Mouse (Mus musculus) MEL (cell line): ENCODE data around the gene Kcna2. TPM values are rescaled to one million over a fixed set of nuclear protein-coding genes. Genes with fewer than 3 reads are reported as not detected.

Source experiments
- DNase-seq: peaks from one replicate; pipeline ENCODE4 v3.0.0; 2011; ENCODE audit warnings: low read depth, low spot score
- H3K27ac ChIP-seq: 2 replicates; pipeline ENCODE4 v1.5.1; 2012; ENCODE audit warnings: low read depth, mild to moderate bottlenecking, control low read depth, low read length, moderate library complexity; ENCODE audit not compliant: control insufficient read depth
- H3K27me3 ChIP-seq, 2 experiments: fragments of 150-350 bp in 1 of 2; sonication (generic) in 1 of 2; 2 replicates each; pipeline ENCODE4 v1.6.1; 2012; ENCODE audit warnings: low read length in 2 of 2, mild to moderate bottlenecking in 2 of 2, improper control_type of control experiment in 1 of 2, moderate library complexity in 1 of 2; ENCODE audit not compliant: insufficient read depth in 2 of 2, control insufficient read depth in 1 of 2
- H3K36me3 ChIP-seq, 2 experiments: 2 replicates each; pipeline ENCODE4 v1.6.1; 2012 to 2014; ENCODE audit warnings: low read length in 2 of 2, improper control_type of control experiment in 1 of 2, inconsistent platforms in 1 of 2, mild to moderate bottlenecking in 1 of 2; ENCODE audit not compliant: insufficient read depth in 2 of 2, control insufficient read depth in 1 of 2
- H3K4me1 ChIP-seq, 2 experiments: fragments of 150-350 bp in 1 of 2; sonication (generic) in 1 of 2; 2 replicates each; pipeline ENCODE4 v1.6.1; 2012; ENCODE audit warnings: low read length in 2 of 2, improper control_type of control experiment in 1 of 2, mild to moderate bottlenecking in 1 of 2; ENCODE audit not compliant: insufficient read depth in 2 of 2, control insufficient read depth in 1 of 2
- H3K4me3 ChIP-seq, 2 experiments: fragments of 150-350 bp in 1 of 2; sonication (generic) in 1 of 2; 2 replicates each; pipeline ENCODE4 v1.5.1; 2012; ENCODE audit warnings: low read depth in 2 of 2, low read length in 2 of 2, mild to moderate bottlenecking in 2 of 2, moderate library complexity in 2 of 2, control low read depth in 1 of 2, improper control_type of control experiment in 1 of 2; ENCODE audit not compliant: control insufficient read depth in 1 of 2, insufficient read depth in 1 of 2
- H3K79me2 ChIP-seq: 2 replicates; pipeline ENCODE4 v1.6.1; 2012; ENCODE audit warnings: mild to moderate bottlenecking, low read length, moderate library complexity; ENCODE audit not compliant: control insufficient read depth, poor library complexity, insufficient read depth
- H3K9ac ChIP-seq: 2 replicates; pipeline ENCODE4 v1.6.1; 2012; ENCODE audit warnings: low read depth, mild to moderate bottlenecking, control low read depth, low read length, moderate library complexity; ENCODE audit not compliant: control insufficient read depth, poor library complexity, severe bottlenecking
- H3K9me3 ChIP-seq: fragments of 150-350 bp; sonication (generic); replicated peaks from 2 replicates; pipeline ENCODE4 v1.6.1; 2012; ENCODE audit warnings: mild to moderate bottlenecking, low read length, improper control_type of control experiment, moderate library complexity; ENCODE audit not compliant: insufficient read depth
- BHLHE40 ChIP-seq: IDR thresholded peaks from 2 replicates; pipeline ENCODE4 v1.6.1; 2012; ENCODE audit warnings: low read depth, mild to moderate bottlenecking, inconsistent platforms, low read length, improper control_type of control experiment, borderline replicate concordance
- CHD2 ChIP-seq: IDR thresholded peaks from 2 replicates; pipeline ENCODE4 v1.6.1; 2011; ENCODE audit warnings: low read length, improper control_type of control experiment
- CTCF ChIP-seq, 3 experiments: IDR thresholded peaks in 2 of 3; conservative IDR thresholded peaks in 1 of 3; 2 replicates each; pipeline ENCODE4 v1.5.1; 2011 to 2012; ENCODE audit warnings: low read length in 3 of 3, low read depth in 2 of 3, mild to moderate bottlenecking in 2 of 3, improper control_type of control experiment in 1 of 3, inconsistent platforms in 1 of 3, mixed read lengths in 1 of 3, moderate library complexity in 1 of 3; ENCODE audit not compliant: control insufficient read depth in 1 of 3, insufficient read depth in 1 of 3, poor library complexity in 1 of 3, severe bottlenecking in 1 of 3
- E2F4 ChIP-seq: IDR thresholded peaks from 2 replicates; pipeline ENCODE4 v1.6.1; 2011; ENCODE audit warnings: low read depth, low read length, improper control_type of control experiment, borderline replicate concordance
- GATA1 ChIP-seq: IDR thresholded peaks from 2 replicates; pipeline ENCODE4 v1.6.1; 2011; ENCODE audit warnings: low read depth, low read length, improper control_type of control experiment
- HCFC1 ChIP-seq: IDR thresholded peaks from 2 replicates; pipeline ENCODE4 v1.6.1; 2012; ENCODE audit warnings: low read depth, mild to moderate bottlenecking, inconsistent platforms, low read length, improper control_type of control experiment, moderate library complexity
- KAT2A ChIP-seq: conservative IDR thresholded peaks from 2 replicates; pipeline ENCODE4 v1.6.1; 2012; ENCODE audit warnings: low read depth, low read length, improper control_type of control experiment, inconsistent platforms
- MAFK ChIP-seq: IDR thresholded peaks from 2 replicates; pipeline ENCODE4 v1.6.1; 2011; ENCODE audit warnings: low read depth, mild to moderate bottlenecking, low read length, improper control_type of control experiment, borderline replicate concordance
- MAZ ChIP-seq: IDR thresholded peaks from 2 replicates; pipeline ENCODE4 v1.6.1; 2012; ENCODE audit warnings: low read depth, mild to moderate bottlenecking, inconsistent platforms, low read length, improper control_type of control experiment
- MXI1 ChIP-seq: IDR thresholded peaks from 2 replicates; pipeline ENCODE4 v1.6.1; 2011; ENCODE audit warnings: mild to moderate bottlenecking, low read depth, low read length, improper control_type of control experiment
- MYB ChIP-seq: IDR thresholded peaks from 2 replicates; pipeline ENCODE4 v1.6.1; 2011; ENCODE audit warnings: mild to moderate bottlenecking, low read depth, low read length, improper control_type of control experiment
- MYC ChIP-seq: IDR thresholded peaks from 2 replicates; pipeline ENCODE4 v1.6.1; 2011; ENCODE audit warnings: low read depth, mild to moderate bottlenecking, low read length, improper control_type of control experiment, moderate library complexity
- NELFE ChIP-seq: IDR thresholded peaks from 2 replicates; pipeline ENCODE4 v1.6.1; 2011; ENCODE audit warnings: low read depth, low read length, improper control_type of control experiment
- POLR2AphosphoS5 ChIP-seq: IDR thresholded peaks from 2 replicates; pipeline ENCODE4 v1.6.1; 2012; ENCODE audit warnings: low read depth, borderline replicate concordance, mild to moderate bottlenecking, inconsistent platforms, low read length, moderate library complexity, mixed read lengths
- RCOR1 ChIP-seq: IDR thresholded peaks from 2 replicates; pipeline ENCODE4 v1.6.1; 2012; ENCODE audit warnings: low read depth, mild to moderate bottlenecking, inconsistent platforms, low read length, improper control_type of control experiment
- TBP ChIP-seq: IDR thresholded peaks from 2 replicates; pipeline ENCODE4 v1.8.0; 2011; ENCODE audit warnings: low read depth, low read length, improper control_type of control experiment
- TCF12 ChIP-seq: IDR thresholded peaks from 2 replicates; pipeline ENCODE4 v1.6.1; 2014; ENCODE audit warnings: low read depth, mild to moderate bottlenecking, inconsistent platforms, low read length, improper control_type of control experiment, moderate library complexity
- UBTF ChIP-seq: IDR thresholded peaks from 2 replicates; pipeline ENCODE4 v1.6.1; 2012; ENCODE audit warnings: low read depth, mild to moderate bottlenecking, inconsistent platforms, low read length, improper control_type of control experiment, moderate library complexity, borderline replicate concordance; ENCODE audit not compliant: insufficient read depth
- ZKSCAN1 ChIP-seq: IDR thresholded peaks from 2 replicates; pipeline ENCODE4 v1.6.1; 2012; ENCODE audit warnings: low read depth, mild to moderate bottlenecking, inconsistent platforms, low read length, improper control_type of control experiment, moderate library complexity
- ZMIZ1 ChIP-seq: IDR thresholded peaks from 2 replicates; pipeline ENCODE4 v1.6.1; 2012; ENCODE audit warnings: low read depth, mild to moderate bottlenecking, inconsistent platforms, low read length, improper control_type of control experiment, moderate library complexity
- ZNF384 ChIP-seq: IDR thresholded peaks from 2 replicates; pipeline ENCODE4 v1.6.1; 2012; ENCODE audit warnings: low read depth, mild to moderate bottlenecking, inconsistent platforms, low read length, improper control_type of control experiment
- polyA plus RNA-seq, 2 experiments: library from polyadenylated mRNA; stranded (reverse) in 1 of 2; unstranded in 1 of 2; fragments of >175 nt in 1 of 2; fragments of >200 nt in 1 of 2; gene quantifications; 2 replicates each; pipeline versions ENCODE4 v1.2.1 to v1.2.4; 2012; ENCODE audit warnings: low replicate concordance in 2 of 2, low read depth in 1 of 2; ENCODE audit not compliant: insufficient read length in 2 of 2, insufficient read depth in 1 of 2, missing spikeins in 1 of 2
- total RNA-seq: library from RNA; depleted of rRNA; stranded (reverse); fragments of 300-350 nt; gene quantifications from 2 replicates; pipeline ENCODE4 v1.2.3, GENCODE M21; 2012

Kcna2 gene
- total and polyA plus RNA-seq, 3 experiments, result under 0.01 TPM; not detected in 2

DNA sequence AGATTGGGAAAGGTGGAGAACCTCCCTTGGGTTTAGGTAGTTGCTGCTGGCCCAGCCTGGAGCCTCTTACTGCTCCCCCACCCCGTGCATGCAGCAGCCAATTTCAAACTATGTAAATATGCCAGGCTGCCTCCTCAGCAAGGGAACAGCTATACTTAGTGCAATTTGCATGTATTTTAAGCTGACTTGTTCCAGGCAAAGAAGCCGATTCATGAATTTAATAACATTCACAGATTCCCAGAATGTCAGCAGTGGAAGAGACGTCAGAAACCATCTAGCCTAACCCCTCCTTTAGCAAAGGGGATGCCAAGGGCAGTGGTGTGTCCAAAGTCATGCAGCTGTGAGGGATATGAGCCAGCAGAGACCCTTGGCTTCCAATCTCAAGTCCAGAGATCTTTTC is 27.5 kb downstream of the Kcna2 start:
- Histone ChIP-seq H3K9ac (no peak overlapping the region), H3K4me3 (no peak overlapping the region), H3K27me3 (no peaks in the 10 kb centered on the region; a peak in 1 of 4 replicates), H3K79me2 (no peaks in the 10 kb centered on the region), H3K27ac (no peak overlapping the region), H3K4me1 (no peaks in the 10 kb centered on the region), H3K9me3 (no peaks in the 10 kb centered on the region), H3K36me3 (no peaks in the 10 kb centered on the region)
- no peak for DNase-seq
- TF ChIP-seq TCF12 (no peak), HCFC1 (no peak), GATA1 (no peak), UBTF (no peak), MAZ (no peak), NELFE (no peak), KAT2A (no peak), CTCF (IDR thresholded peaks at IDR 0.05 in 2 of 3, conservative IDR thresholded peaks at IDR 0.05 in 1 of 3; ENCODE audit: control insufficient read depth in 1 of 3, insufficient read depth in 1 of 3, low read depth in 2 of 3, low read length in 3 of 3, poor library complexity in 1 of 3, severe bottlenecking in 1 of 3) (no peak), MAFK (no peak)
- TF ChIP-seq, all 39 proteins: peak for 0

DNA sequence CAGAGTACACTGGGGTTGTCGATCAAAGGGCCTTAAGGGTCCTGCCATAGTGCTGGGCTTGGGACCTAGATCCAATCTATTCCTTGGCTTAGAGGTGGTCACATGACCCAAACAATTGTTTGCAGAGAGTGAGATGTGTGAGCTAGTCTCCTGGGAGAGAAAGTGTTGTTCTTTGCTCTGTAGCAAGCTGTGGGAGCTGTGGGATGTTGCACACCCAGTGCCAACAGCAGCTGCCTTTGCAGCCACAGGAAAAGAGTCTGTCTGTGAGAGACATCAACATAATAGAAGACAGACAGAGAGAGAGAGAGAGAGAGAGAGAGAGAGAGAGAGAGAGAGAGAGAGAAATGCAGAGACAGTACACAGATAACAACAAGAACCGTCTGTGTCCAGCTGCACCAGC is 28.3 kb downstream of the Kcna2 start:
- no peaks in the 10 kb centered on the region; a peak in 1 of 4 replicates for H3K27me3 ChIP-seq
- no peak for TF ChIP-seq RCOR1
- TF ChIP-seq ZKSCAN1, result no peak
- TF ChIP-seq MXI1, result no peak
- TF ChIP-seq BHLHE40, result no peak
- TF ChIP-seq CHD2, result no peak
- no peak for TF ChIP-seq ZNF384
- no peak for TF ChIP-seq MAFK
- TF ChIP-seq, all 39 proteins: peak for 0
- H3K4me3 ChIP-seq, result no peak overlapping the region
- H3K9me3 ChIP-seq, result no peaks in the 10 kb centered on the region
- H3K36me3 ChIP-seq, result no peaks in the 10 kb centered on the region
- no peak overlapping the region for H3K27ac ChIP-seq
- DNase-seq, result no peak
- no peaks in the 10 kb centered on the region for H3K79me2 ChIP-seq
- H3K4me1 ChIP-seq, result no peaks in the 10 kb centered on the region
- no peak overlapping the region for H3K9ac ChIP-seq

DNA sequence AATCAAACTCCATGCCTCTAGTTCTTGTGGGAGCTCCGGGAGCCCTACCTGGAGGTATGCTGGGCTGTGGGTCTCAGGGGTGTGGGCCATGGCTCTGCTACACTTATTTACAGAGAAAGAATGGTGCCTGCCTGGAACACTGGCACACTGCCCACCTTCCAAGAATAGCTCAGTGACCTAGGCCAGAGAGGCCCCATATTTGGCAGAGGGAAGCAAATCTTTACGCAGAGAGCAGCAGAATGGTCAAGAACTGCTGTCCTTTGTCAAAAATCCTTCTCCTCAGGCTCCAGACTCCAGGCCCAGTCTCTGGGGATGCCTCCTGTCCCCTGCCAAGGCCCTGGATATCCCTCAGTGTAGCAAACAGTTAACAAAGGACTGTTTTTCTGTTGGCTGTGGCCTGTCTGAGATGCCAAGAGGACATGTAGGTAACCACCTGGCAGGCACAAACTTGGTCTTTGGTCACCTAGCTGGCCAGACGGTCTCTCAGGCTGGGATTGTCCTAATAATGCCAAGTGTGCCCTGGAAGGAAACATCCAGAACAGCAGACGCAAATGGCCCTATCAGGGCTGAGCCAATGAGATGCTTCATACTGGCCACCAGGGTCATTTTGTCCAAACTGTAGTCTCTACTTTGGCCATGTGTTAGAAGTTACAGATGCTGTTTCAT is 29.8 kb downstream of the Kcna2 start:
- H3K27ac ChIP-seq, result no peak overlapping the region
- DNase-seq, result no peak
- no peaks in the 10 kb centered on the region for H3K36me3 ChIP-seq
- H3K9me3 ChIP-seq, result no peaks in the 10 kb centered on the region
- no peaks in the 10 kb centered on the region for H3K4me1 ChIP-seq
- H3K4me3 ChIP-seq, result no peak overlapping the region
- H3K9ac ChIP-seq, result no peak overlapping the region
- no peak for TF ChIP-seq MYB
- no peak for TF ChIP-seq ZMIZ1
- no peak for TF ChIP-seq RCOR1
- TF ChIP-seq POLR2AphosphoS5, result no peak
- no peak for TF ChIP-seq E2F4
- TF ChIP-seq TBP, result no peak
- no peak for TF ChIP-seq GATA1
- TF ChIP-seq MXI1, result no peak
- TF ChIP-seq MYC, result no peak
- no peaks in the 10 kb centered on the region for H3K79me2 ChIP-seq
- H3K27me3 ChIP-seq, result no peaks in the 10 kb centered on the region; a peak in 1 of 4 replicates
